Mouse (Mus musculus) retina, postnatal 1 day (tissue): Measurements from ENCODE around the gene Gm5737.

Experiments
- DNase-seq: peaks from one replicate; pipeline ENCODE4 v3.0.0-alpha.2; 2012

Gene Gm5737

GRCm38 (mm10) chr7:120843037-120843621 lies 31.0 kb downstream of the Gm5737 start:
- peak; percentile 74 for DNase-seq

GRCm38 (mm10) chr7:120843852-120844435 lies 31.8 kb downstream of the Gm5737 start:
- DNase-seq, result no peak

GRCm38 (mm10) chr7:120844689-120845088 lies 32.5 kb downstream of the Gm5737 start:
- no peak for DNase-seq

GRCm38 (mm10) chr7:120848831-120849512 lies 36.8 kb downstream of the Gm5737 start:
- no peak for DNase-seq

- no peak for DNase-seq
These were observed 38.0 kb downstream of the Gm5737 start for GRCm38 (mm10) chr7:120850165-120850564.

GRCm38 (mm10) chr7:120859854-120860253 lies 47.7 kb downstream of the Gm5737 start:
- no peak for DNase-seq

- no peak for DNase-seq
These were observed 48.8 kb downstream of the Gm5737 start for GRCm38 (mm10) chr7:120860799-120861487.

- DNase-seq, result no peak
These were observed 49.4 kb downstream of the Gm5737 start for GRCm38 (mm10) chr7:120861488-120862047.

GRCm38 (mm10) chr7:120862196-120862595 lies 50.0 kb downstream of the Gm5737 start:
- DNase-seq, result no peak

GRCm38 (mm10) chr7:120862626-120863025 lies 50.5 kb downstream of the Gm5737 start:
- no peak for DNase-seq

GRCm38 (mm10) chr7:120863476-120863875 lies 51.3 kb downstream of the Gm5737 start:
- no peak for DNase-seq

- peak; percentile 80 for DNase-seq
These were observed 52.9 kb downstream of the Gm5737 start for GRCm38 (mm10) chr7:120865100-120865499.

- no peak for DNase-seq
These were observed 53.7 kb downstream of the Gm5737 start for GRCm38 (mm10) chr7:120865832-120866231.

GRCm38 (mm10) chr7:120866684-120867083 lies 54.5 kb downstream of the Gm5737 start:
- DNase-seq, result no peak

GRCm38 (mm10) chr7:120867720-120868119 lies 55.6 kb downstream of the Gm5737 start:
- no peak for DNase-seq

GRCm38 (mm10) chr7:120869883-120870282 lies 57.7 kb downstream of the Gm5737 start:
- no peak for DNase-seq

- no peak for DNase-seq
These were observed 58.4 kb downstream of the Gm5737 start for GRCm38 (mm10) chr7:120870431-120871008.

GRCm38 (mm10) chr7:120873083-120873482 lies 60.9 kb downstream of the Gm5737 start:
- DNase-seq, result no peak

- no peak for DNase-seq
These were observed 61.9 kb downstream of the Gm5737 start for GRCm38 (mm10) chr7:120874021-120874420.

GRCm38 (mm10) chr7:120874764-120875539 lies 62.8 kb downstream of the Gm5737 start:
- no peak for DNase-seq

GRCm38 (mm10) chr7:120875540-120876388 lies 63.6 kb downstream of the Gm5737 start:
- DNase-seq, result no peak
